In the genomic region with DNA sequence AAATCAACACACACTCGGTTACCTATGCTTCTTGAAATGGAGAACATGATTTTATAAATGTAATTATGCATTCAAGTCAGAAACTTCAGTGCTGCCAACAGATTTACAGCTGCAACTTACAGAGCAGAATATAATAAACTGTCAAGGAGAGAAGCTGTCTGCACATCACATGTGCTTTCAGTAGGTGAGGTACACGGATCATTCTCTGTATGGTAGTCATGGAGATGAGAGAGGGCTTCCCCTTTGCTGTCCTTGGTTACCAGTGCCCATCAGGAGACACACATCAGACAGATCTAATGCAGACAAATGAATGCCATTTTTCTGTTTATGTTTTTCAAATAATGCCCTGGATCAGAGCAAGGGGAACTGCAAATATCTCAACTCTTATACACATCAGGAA, we compare ENCODE assay signal across 25 mouse cellular contexts.
DNase-seq lines count a peak whose midpoint lies in the region; ATAC-seq lines count a peak whose summit lies in the region.
"Had no signal": no experiment of that assay in that cellular context is flagged by ENCODE, and none has a peak within 500 bp of the region (broad histone marks: within the 10 kb centered on the region; RNA-seq: fewer than 3 reads in every experiment).

No protein-coding gene starts in this region.

- no peaks in the 10 kb centered on the region for H3K36me3 ChIP-seq in hindbrain, embryonic 16.5 days (ENCODE audit: control insufficient read depth, insufficient read depth, low read length)
- no peaks in the 10 kb centered on the region for H3K36me3 ChIP-seq in hindbrain, embryonic 11.5 days (ENCODE audit: control insufficient read depth, insufficient read depth, low read length)
- no peaks in the 10 kb centered on the region for H3K36me3 ChIP-seq in forebrain, embryonic 13.5 days (ENCODE audit: poor library complexity, severe bottlenecking)
- H3K36me3 ChIP-seq in midbrain, embryonic 13.5 days: no peaks in the 10 kb centered on the region
- H3K36me3 ChIP-seq in neural tube, embryonic 14.5 days (ENCODE audit: control insufficient read depth, insufficient read depth, low read length): no peaks in the 10 kb centered on the region
- H3K36me3 ChIP-seq: kidney, embryonic 15.5 days; limb, embryonic 12.5 days had no signal

- peak; percentile 78 for ATAC-seq in hindbrain, embryonic 16.5 days
- ATAC-seq in hindbrain, embryonic 11.5 days (ENCODE audit: low FRiP score): no peak
- ATAC-seq in forebrain, embryonic 13.5 days: peak; percentile 65; the same call in 1 of the 2 replicates
- ATAC-seq in midbrain, embryonic 13.5 days: peak; percentile 86
- ATAC-seq in neural tube, embryonic 14.5 days (ENCODE audit: low read depth): peak; percentile 69; the same call in 1 of the 2 replicates
- ATAC-seq: activated CD4-positive, CD25-positive, alpha-beta regulatory T cell, adult 4 months; intestine, embryonic 16.5 days; liver, postnatal 0 days had no signal

- no peaks in the 10 kb centered on the region for H3K27me3 ChIP-seq in hindbrain, embryonic 16.5 days (replicated peaks; ENCODE audit: control insufficient read depth, insufficient read depth, low read length)
- H3K27me3 ChIP-seq in hindbrain, embryonic 11.5 days (ENCODE audit: control insufficient read depth, insufficient read depth, low read length): no peaks in the 10 kb centered on the region
- H3K27me3 ChIP-seq in forebrain, embryonic 13.5 days: peaks cover 34% of the 10 kb centered on the region
- H3K27me3 ChIP-seq in midbrain, embryonic 13.5 days: peaks cover 16% of the 10 kb centered on the region; the same call in 1 of the 2 replicates
- H3K27me3 ChIP-seq in neural tube, embryonic 14.5 days (ENCODE audit: control insufficient read depth, insufficient read depth, low read length): no peaks in the 10 kb centered on the region
- H3K27me3 ChIP-seq: kidney, embryonic 15.5 days; limb, embryonic 12.5 days had no signal

- DNase-seq in hindbrain, embryonic 11.5 days (ENCODE audit: low spot score): no peak
- no peak for DNase-seq in adrenal gland, postnatal 14 days
- DNase-seq in T-cell, adult 2 months (ENCODE audit: low spot score): no peak
- no peak for DNase-seq in spleen, adult 12 weeks (ENCODE audit: low spot score)
- DNase-seq: adrenal gland, adult 8-10 months; B cell, adult 2 months; cerebellum, adult 9-10 months; gastrocnemius, postnatal 10 days; heart, adult 11 months; kidney, postnatal 36 days; layer of hippocampus, postnatal 36 days; liver, postnatal 0 days; lung, postnatal 14 days; right cerebral cortex, postnatal 25 days; thymus, postnatal 14 days had no signal

- no peak overlapping the region for H3K27ac ChIP-seq in hindbrain, embryonic 16.5 days (ENCODE audit: low read depth, low read length)
- H3K27ac ChIP-seq in hindbrain, embryonic 11.5 days (ENCODE audit: low read depth, low read length): no peak overlapping the region
- H3K27ac ChIP-seq in forebrain, embryonic 13.5 days: no peak overlapping the region
- no peak overlapping the region for H3K27ac ChIP-seq in midbrain, embryonic 13.5 days
- H3K27ac ChIP-seq in neural tube, embryonic 14.5 days (ENCODE audit: low read depth, low read length): no peak overlapping the region
- H3K27ac ChIP-seq: kidney, embryonic 15.5 days; limb, embryonic 12.5 days had no signal

- H3K4me3 ChIP-seq in hindbrain, embryonic 16.5 days (ENCODE audit: low read length): no peak overlapping the region
- H3K4me3 ChIP-seq in hindbrain, embryonic 11.5 days (ENCODE audit: low read depth, low read length): no peak overlapping the region
- H3K4me3 ChIP-seq in forebrain, embryonic 13.5 days: no peak overlapping the region
- no peak overlapping the region for H3K4me3 ChIP-seq in midbrain, embryonic 13.5 days (replicated peaks)
- H3K4me3 ChIP-seq in neural tube, embryonic 14.5 days (ENCODE audit: low read depth, low read length): no peak overlapping the region
- H3K4me3 ChIP-seq: kidney, embryonic 15.5 days; limb, embryonic 12.5 days had no signal

- H3K9me3 ChIP-seq in hindbrain, embryonic 16.5 days (ENCODE audit: control insufficient read depth, low read length): no peaks in the 10 kb centered on the region
- no peaks in the 10 kb centered on the region for H3K9me3 ChIP-seq in hindbrain, embryonic 11.5 days (ENCODE audit: control insufficient read depth, low read length)
- H3K9me3 ChIP-seq in forebrain, embryonic 13.5 days (replicated peaks): no peaks in the 10 kb centered on the region
- no peaks in the 10 kb centered on the region for H3K9me3 ChIP-seq in midbrain, embryonic 13.5 days
- no peaks in the 10 kb centered on the region for H3K9me3 ChIP-seq in neural tube, embryonic 14.5 days (ENCODE audit: control insufficient read depth, low read length)
- H3K9me3 ChIP-seq: kidney, embryonic 15.5 days; limb, embryonic 12.5 days had no signal

- no peaks in the 10 kb centered on the region; the same call in 1 of the 2 replicates for H3K4me1 ChIP-seq in hindbrain, embryonic 16.5 days (ENCODE audit: control insufficient read depth, insufficient read depth, low read depth, low read length)
- no peaks in the 10 kb centered on the region for H3K4me1 ChIP-seq in hindbrain, embryonic 11.5 days (replicated peaks; ENCODE audit: control insufficient read depth, insufficient read depth, low read length)
- H3K4me1 ChIP-seq in forebrain, embryonic 13.5 days: peaks cover 6% of the 10 kb centered on the region; the same call in 1 of the 2 replicates
- peaks cover 13% of the 10 kb centered on the region for H3K4me1 ChIP-seq in midbrain, embryonic 13.5 days (replicated peaks)
- H3K4me1 ChIP-seq in neural tube, embryonic 14.5 days (ENCODE audit: control insufficient read depth, insufficient read depth, low read length): no peaks in the 10 kb centered on the region
- H3K4me1 ChIP-seq: kidney, embryonic 15.5 days; limb, embryonic 12.5 days had no signal

- H3K4me2 ChIP-seq in hindbrain, embryonic 16.5 days (ENCODE audit: low read length): no peak overlapping the region
- no peak overlapping the region for H3K4me2 ChIP-seq in hindbrain, embryonic 11.5 days (replicated peaks; ENCODE audit: low read depth, low read length)
- no peak overlapping the region for H3K4me2 ChIP-seq in forebrain, embryonic 13.5 days
- H3K4me2 ChIP-seq in midbrain, embryonic 13.5 days (replicated peaks): no peak overlapping the region
- no peak overlapping the region for H3K4me2 ChIP-seq in neural tube, embryonic 14.5 days (ENCODE audit: low read depth, low read length)
- H3K4me2 ChIP-seq: heart, embryonic 11.5 days; kidney, embryonic 15.5 days; limb, embryonic 12.5 days; liver, embryonic 11.5 days had no signal

- WGBS in hindbrain, embryonic 16.5 days: 27% methylated on average over 2 of the region's 2 CpGs
- WGBS in hindbrain, embryonic 11.5 days: 62% methylated on average over 2 of the region's 2 CpGs
- WGBS in forebrain, embryonic 13.5 days: 23% methylated on average over 2 of the region's 2 CpGs
- WGBS in midbrain, embryonic 13.5 days: 20% methylated on average over 2 of the region's 2 CpGs
- WGBS in neural tube, embryonic 14.5 days: 31% methylated on average over 2 of the region's 2 CpGs

- H3K9ac ChIP-seq in hindbrain, embryonic 16.5 days (ENCODE audit: low read depth, low read length): no peak overlapping the region
- no peak overlapping the region for H3K9ac ChIP-seq in hindbrain, embryonic 11.5 days (ENCODE audit: low read depth, low read length)
- no peak overlapping the region for H3K9ac ChIP-seq in forebrain, embryonic 13.5 days
- H3K9ac ChIP-seq in midbrain, embryonic 13.5 days (replicated peaks): 0 out of 2 replicates have a peak overlapping the region, but pooled peaks have one; percentile 1
- no peak overlapping the region for H3K9ac ChIP-seq in neural tube, embryonic 14.5 days (replicated peaks; ENCODE audit: low read depth, low read length)
- H3K9ac ChIP-seq: kidney, embryonic 15.5 days; limb, embryonic 12.5 days; liver, postnatal 0 days had no signal
